Mouse (Mus musculus): ENCODE data around the gene Ikbke. TPM values are rescaled to one million over a fixed set of nuclear protein-coding genes. Genes with fewer than 3 reads are reported as not detected.
"Not testable (repeated sequence)": the region's sequence is repeated elsewhere in the genome, so short reads cannot be mapped to it uniquely, and the experiment has no call there.

The Ikbke gene
- polyA plus RNA-seq, 1 experiment = 1.5 TPM

DNA sequence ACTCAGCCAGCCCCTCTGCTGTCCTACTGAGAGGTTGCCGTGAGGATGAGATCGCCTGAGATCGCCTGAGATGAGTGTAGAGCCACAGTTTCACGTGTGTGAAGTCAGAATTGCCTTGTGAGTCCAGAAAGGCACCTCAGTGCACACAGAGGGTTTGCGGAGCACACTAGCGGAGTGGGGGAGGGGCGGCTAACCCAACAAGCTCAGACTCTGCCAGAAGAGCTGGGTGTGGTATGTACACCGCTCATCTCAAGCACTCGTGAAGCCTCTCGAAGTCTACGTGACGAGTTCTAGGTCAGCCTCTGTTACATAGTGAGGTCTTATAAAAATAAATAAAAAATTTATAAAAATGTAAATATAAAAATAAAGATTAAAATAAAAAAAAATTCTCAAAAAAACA is 15.5 kb downstream of the Ikbke start:
- no peak for DNase-seq

DNA sequence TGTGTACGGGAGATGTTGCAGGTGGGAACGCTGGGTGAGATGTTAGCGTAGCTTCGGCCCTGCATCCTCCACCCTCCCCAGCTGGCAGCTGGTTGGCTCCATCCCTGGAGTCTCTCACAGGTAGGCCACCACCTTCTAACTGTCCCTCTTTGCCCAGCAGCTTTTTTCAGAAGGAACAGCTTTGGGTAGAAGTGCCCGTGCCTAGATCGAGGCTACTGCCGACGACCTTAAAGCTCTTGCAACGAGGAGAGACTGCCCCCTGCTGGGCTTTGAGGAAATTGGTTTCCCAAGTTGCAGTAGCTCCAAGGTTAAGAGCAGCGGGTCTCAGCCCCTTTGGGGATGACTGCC is 19.1 kb downstream of the Ikbke start:
- H3K4me3 ChIP-seq (replicated peaks; ENCODE audit: insufficient read depth, low read depth, low read length) = no peak overlapping the region
- no peaks in the 10 kb centered on the region for H3K27me3 ChIP-seq (ENCODE audit: control insufficient read depth, insufficient read depth, low read length)
- TF ChIP-seq CTCF (IDR thresholded peaks at IDR 0.05; ENCODE audit: borderline replicate concordance, insufficient read depth, low read depth, low read length) (peak; percentile 81), POLR2A (IDR thresholded peaks at IDR 0.05; ENCODE audit: borderline replicate concordance, insufficient read depth, low read length) (no peak)
- H3K27ac ChIP-seq (ENCODE audit: insufficient read depth, low read length) = no peak overlapping the region
- H3K4me1 ChIP-seq (ENCODE audit: control insufficient read depth, insufficient read depth, low read length) = no peaks in the 10 kb centered on the region
- peak; percentile 55 to 71 for DNase-seq
- 35% methylated on average over 10 of the region's 10 CpGs for WGBS

More for the DNA sequence above, 15.5 kb downstream of the Ikbke start:
- WGBS = 77% methylated on average over 12 of the region's 12 CpGs
- no peaks in the 10 kb centered on the region for H3K27me3 ChIP-seq (ENCODE audit: control insufficient read depth, insufficient read depth, low read length)
- TF ChIP-seq CTCF (IDR thresholded peaks at IDR 0.05; ENCODE audit: borderline replicate concordance, insufficient read depth, low read depth, low read length) (no peak), POLR2A (IDR thresholded peaks at IDR 0.05; ENCODE audit: borderline replicate concordance, insufficient read depth, low read length) (no peak)
- H3K4me3 ChIP-seq (replicated peaks; ENCODE audit: insufficient read depth, low read depth, low read length) = no peak overlapping the region
- no peaks in the 10 kb centered on the region for H3K4me1 ChIP-seq (ENCODE audit: control insufficient read depth, insufficient read depth, low read length)
- H3K27ac ChIP-seq (ENCODE audit: insufficient read depth, low read length) = no peak overlapping the region

DNA sequence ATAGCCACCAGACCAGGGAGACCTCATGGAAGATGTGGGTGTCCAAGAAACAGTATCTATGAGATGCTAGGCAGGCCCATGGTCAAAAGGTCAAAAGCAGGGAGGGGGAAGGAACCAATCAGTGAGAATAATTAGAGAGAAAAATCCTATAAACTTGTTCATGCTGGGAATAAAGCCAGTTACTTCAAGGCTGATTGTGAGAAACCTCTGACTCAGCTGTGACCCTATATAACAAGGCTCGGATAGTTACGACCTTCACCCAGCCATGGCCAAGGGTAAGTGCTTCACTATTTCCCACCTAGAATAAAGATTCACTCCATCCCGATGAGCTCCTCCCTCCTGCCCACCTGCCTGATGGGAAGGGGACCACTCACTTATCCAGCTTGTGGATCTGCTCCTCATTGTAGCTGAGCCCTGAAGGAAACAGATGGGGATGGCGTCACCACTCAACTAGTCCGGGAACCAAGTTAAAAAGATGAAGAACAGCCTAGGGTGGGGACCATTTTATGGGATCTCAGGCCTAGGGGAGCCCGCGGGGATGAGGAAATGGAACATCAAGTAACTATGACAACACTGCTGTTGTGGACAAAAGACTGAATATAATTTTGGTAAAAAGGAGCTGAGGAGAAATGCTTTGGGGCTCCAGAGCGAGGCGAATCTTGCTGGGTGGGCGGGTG is 19.6 kb downstream of the Ikbke start:
- H3K4me3 ChIP-seq (replicated peaks; ENCODE audit: insufficient read depth, low read depth, low read length) = no peak overlapping the region
- no peaks in the 10 kb centered on the region for H3K4me1 ChIP-seq (ENCODE audit: control insufficient read depth, insufficient read depth, low read length)
- no peak for DNase-seq
- TF ChIP-seq CTCF (IDR thresholded peaks at IDR 0.05; ENCODE audit: borderline replicate concordance, insufficient read depth, low read depth, low read length) (no peak), POLR2A (IDR thresholded peaks at IDR 0.05; ENCODE audit: borderline replicate concordance, insufficient read depth, low read length) (no peak)
- no peak overlapping the region for H3K27ac ChIP-seq (ENCODE audit: insufficient read depth, low read length)
- WGBS = 83% methylated on average over 10 of the region's 10 CpGs
- H3K27me3 ChIP-seq (ENCODE audit: control insufficient read depth, insufficient read depth, low read length) = no peaks in the 10 kb centered on the region

DNA sequence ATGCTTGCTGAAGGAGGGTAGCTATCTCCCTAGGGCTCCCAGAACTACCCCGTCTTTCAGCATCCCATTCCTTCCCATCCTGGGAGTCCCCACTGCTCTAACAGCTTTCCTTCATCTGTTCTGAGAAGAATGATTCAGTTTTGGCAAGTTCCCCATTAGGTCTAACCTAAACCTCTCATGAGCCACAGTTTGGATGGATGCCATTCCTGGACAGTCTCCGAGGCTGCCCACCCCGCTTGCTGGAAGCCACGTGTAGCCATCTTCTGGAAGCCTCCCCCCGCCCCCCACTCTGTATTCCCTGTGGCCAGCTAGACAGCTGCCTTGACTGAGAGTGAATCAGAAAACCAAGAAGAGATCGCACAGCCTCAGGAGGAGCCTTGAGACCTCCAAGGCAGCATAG is 22.1 kb downstream of the Ikbke start:
- H3K27me3 ChIP-seq (ENCODE audit: control insufficient read depth, insufficient read depth, low read length) = no peaks in the 10 kb centered on the region
- TF ChIP-seq CTCF (IDR thresholded peaks at IDR 0.05; ENCODE audit: borderline replicate concordance, insufficient read depth, low read depth, low read length) (no peak), POLR2A (IDR thresholded peaks at IDR 0.05; ENCODE audit: borderline replicate concordance, insufficient read depth, low read length) (no peak)
- no peak overlapping the region for H3K27ac ChIP-seq (ENCODE audit: insufficient read depth, low read length)
- 33% methylated on average over 6 of the region's 6 CpGs for WGBS
- no peak for DNase-seq
- H3K4me1 ChIP-seq (ENCODE audit: control insufficient read depth, insufficient read depth, low read length) = no peaks in the 10 kb centered on the region
- no peak overlapping the region for H3K4me3 ChIP-seq (replicated peaks; ENCODE audit: insufficient read depth, low read depth, low read length)

DNA sequence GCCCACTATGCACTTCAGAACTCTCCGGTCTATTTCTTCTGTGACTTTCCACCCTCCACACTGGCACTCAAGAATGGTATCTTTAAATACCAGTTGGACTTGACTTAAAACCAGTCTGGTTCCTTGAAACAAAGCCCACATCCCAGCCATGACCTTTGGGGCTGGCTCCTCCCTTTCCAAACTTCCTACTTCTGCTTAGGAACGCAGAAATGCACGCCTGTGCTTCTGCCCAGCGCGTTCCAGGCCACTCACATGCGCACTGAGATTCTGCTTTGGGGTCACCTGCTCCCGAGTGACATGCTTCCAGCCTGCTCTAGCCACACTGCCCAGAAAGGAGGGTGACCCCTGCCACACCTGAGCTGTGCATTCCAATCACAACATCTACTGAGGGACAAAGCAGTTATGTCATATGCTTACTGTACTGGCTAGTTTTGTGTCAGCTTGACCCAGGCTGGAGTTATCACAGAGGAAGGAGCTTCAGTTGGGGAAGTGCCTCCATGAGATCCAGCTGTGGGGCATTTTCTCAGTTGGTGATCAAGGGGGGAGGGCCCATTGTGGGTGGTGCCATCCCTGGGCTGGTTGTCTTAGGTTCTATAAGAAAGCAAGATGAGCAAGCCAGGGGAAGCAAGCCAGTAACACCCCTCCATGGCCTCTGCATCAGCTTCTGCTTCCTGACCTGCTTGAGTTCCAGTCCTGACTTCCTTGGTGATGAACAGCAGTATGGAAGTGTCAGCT is 26.7 kb downstream of the Ikbke start:
- H3K4me1 ChIP-seq (ENCODE audit: control insufficient read depth, insufficient read depth, low read length); H3K27ac ChIP-seq (ENCODE audit: insufficient read depth, low read length); DNase-seq; H3K4me3 ChIP-seq (replicated peaks; ENCODE audit: insufficient read depth, low read depth, low read length); H3K27me3 ChIP-seq (ENCODE audit: control insufficient read depth, insufficient read depth, low read length): not testable (repeated sequence)
- WGBS = 87% methylated on average over 7 of the region's 7 CpGs

DNA sequence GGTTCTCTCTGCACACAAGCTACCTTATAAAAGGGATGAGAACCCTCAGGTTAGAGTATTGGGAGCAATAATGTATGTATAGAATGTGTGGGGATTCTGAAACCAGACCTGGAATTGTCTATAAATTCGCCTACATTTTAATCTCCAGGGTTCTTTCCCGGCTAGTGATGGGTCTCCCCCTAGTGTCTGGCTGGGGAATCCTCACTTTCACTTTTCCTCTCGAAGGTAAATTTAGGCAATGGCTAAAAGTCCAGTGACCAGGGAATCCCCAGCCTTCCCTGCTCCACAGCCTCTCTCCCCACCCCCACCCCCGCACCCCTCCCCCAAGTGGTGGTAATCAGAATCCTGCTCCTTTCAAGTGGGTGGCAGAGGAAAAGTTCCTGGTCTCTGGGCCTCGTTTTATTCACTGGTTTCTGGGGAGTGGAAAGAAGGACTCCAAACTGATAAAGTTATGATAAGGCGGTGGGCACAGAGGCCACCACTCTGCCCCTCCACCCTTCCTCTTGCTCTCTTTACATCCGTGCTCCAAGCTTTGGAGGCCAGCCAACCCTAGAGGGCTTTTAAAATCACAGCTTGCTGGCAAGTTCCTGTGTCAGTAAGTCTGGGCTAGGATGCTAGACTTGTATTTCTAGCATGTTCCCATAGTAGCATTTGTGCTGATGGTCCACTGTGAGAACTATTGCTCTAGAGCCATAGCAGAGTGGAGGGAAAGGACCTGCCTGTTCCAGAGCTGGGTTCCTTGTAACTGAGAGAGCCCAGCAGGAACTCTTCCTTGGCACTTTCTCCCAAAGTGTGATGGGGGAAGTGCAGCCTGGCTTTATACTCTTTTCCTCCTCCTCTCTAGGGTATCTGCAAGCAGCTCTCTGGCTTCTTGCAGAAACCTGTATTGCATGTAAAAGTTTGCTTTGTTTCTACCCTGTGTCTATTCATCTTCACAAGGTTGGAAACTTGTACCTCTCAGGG is 32.7 kb downstream of the Ikbke start:
- DNase-seq = peak; percentile 63 to 68
- no peak overlapping the region for H3K27ac ChIP-seq (ENCODE audit: insufficient read depth, low read length)
- TF ChIP-seq POLR2A (IDR thresholded peaks at IDR 0.05; ENCODE audit: borderline replicate concordance, insufficient read depth, low read length) = no peak
- TF ChIP-seq CTCF (IDR thresholded peaks at IDR 0.05; ENCODE audit: borderline replicate concordance, insufficient read depth, low read depth, low read length) = peak; percentile 70; the same call in 1 of the 2 replicates
- H3K4me3 ChIP-seq (replicated peaks; ENCODE audit: insufficient read depth, low read depth, low read length) = no peak overlapping the region
- WGBS = 11% methylated on average over 7 of the region's 7 CpGs
- no peaks in the 10 kb centered on the region for H3K27me3 ChIP-seq (ENCODE audit: control insufficient read depth, insufficient read depth, low read length)
- H3K4me1 ChIP-seq (ENCODE audit: control insufficient read depth, insufficient read depth, low read length) = peaks cover 3% of the 10 kb centered on the region; the same call in 1 of the 2 replicates

DNA sequence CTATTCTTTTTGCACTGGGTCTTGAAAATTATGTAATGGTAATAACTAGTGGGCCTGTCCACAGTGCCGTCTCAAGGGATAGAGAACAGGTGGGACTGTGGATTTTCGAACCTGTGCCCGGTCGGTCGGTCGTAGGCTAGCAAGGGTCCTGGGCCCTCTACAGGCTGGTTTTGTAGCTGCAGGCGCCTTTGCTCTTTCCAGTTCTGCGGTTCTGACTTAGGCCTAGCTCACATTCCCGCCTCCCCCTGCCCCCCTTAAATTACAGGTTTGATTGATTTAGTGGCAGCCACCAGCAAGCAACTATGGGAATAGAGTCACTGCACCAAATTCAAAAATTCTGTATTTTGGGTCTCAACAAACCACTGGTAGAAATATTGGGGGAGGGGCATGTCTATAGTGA is 33.5 kb downstream of the Ikbke start:
- Histone ChIP-seq H3K4me3 (replicated peaks; ENCODE audit: insufficient read depth, low read depth, low read length) (peak overlapping the region; percentile 60), H3K27me3 (ENCODE audit: control insufficient read depth, insufficient read depth, low read length) (no peaks in the 10 kb centered on the region), H3K4me1 (ENCODE audit: control insufficient read depth, insufficient read depth, low read length) (peaks cover 3% of the 10 kb centered on the region; the same call in 1 of the 2 replicates), H3K27ac (ENCODE audit: insufficient read depth, low read length) (peak overlapping the region; percentile 27; the same call in 1 of the 2 replicates)
- no peak for TF ChIP-seq POLR2A (IDR thresholded peaks at IDR 0.05; ENCODE audit: borderline replicate concordance, insufficient read depth, low read length)
- TF ChIP-seq CTCF (IDR thresholded peaks at IDR 0.05; ENCODE audit: borderline replicate concordance, insufficient read depth, low read depth, low read length) = peak; percentile 47
- DNase-seq = peak; percentile 56 to 58
- 9% methylated on average over 9 of the region's 9 CpGs for WGBS
